Mouse (Mus musculus) layer of hippocampus, adult 2 months (tissue): ENCODE measurements at regions not wholly inside any gene's neighbourhood (a gene's known extent, or its start where the extent isn't known, plus 50 kb on each side); places are given as distances from the start of the nearest gene placed in this dataset.

Source experiments
- DNase-seq, 2 experiments: peaks; one replicate each; pipeline ENCODE4 v3.0.0; 2022; ENCODE audit warnings: low spot score in 2 of 2
- H3K27ac ChIP-seq: fragments of 200-600 bp; 2 replicates; pipeline ENCODE4 v1.8.1; 2022
- H3K4me3 ChIP-seq: fragments of 200-600 bp; 2 replicates; pipeline ENCODE4 v1.8.1; 2022; ENCODE audit warnings: mild to moderate bottlenecking
- CTCF ChIP-seq: fragments of 200-600 bp; conservative IDR thresholded peaks from 2 replicates; pipeline ENCODE4 v1.8.1; 2022; ENCODE audit warnings: antibody characterized with exemption, mild to moderate bottlenecking, moderate library complexity

DNA sequence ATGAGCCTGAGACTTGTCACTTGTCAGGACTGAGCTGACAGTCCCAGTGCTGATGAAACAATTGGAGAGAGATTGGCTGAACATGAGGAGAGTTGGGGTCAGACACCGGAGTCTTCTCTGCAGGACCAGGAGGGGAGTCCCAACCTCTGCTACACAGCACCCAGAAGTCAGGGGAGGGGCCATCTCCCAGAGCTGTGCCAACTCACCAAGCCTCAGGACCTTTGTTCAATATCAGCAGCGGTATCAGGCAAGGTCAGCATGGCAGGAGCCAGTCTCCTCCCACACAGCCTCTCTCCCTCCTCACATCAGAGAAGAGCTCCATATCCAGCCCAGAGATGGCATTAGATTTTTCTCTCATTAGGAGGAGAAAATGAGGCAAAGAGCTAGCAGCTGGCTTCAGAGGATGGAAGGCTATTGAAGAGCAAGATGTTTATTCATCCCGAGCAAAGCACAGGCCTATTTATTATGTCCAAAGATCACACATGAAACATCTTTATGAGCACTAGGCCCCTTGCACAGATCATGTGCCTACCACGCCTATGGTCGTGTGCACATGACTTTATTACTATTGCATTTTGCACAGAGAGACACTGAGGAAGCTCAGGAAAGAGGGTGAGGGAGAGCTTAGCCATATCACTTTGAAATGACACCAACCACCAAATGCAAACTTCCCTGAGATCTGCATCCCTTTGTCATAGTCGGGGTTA is 532.9 kb downstream of the Tshz3 start:
- no peak overlapping the region for H3K4me3 ChIP-seq
- DNase-seq = no peak
- TF ChIP-seq CTCF = no peak
- H3K27ac ChIP-seq = no peak overlapping the region

- TF ChIP-seq CTCF = peak; percentile 45
- H3K27ac ChIP-seq = no peak overlapping the region
- DNase-seq = no peak
- no peak overlapping the region for H3K4me3 ChIP-seq
Measured at GRCm38 (mm10) chr7:37240832-37241231, 532.6 kb downstream of the Zfp536 start.

GRCm38 (mm10) chr7:37241781-37242180 is 531.7 kb downstream of the Zfp536 start:
- H3K4me3 ChIP-seq = no peak overlapping the region
- no peak for DNase-seq
- TF ChIP-seq CTCF = no peak
- no peak overlapping the region for H3K27ac ChIP-seq

GRCm38 (mm10) chr7:37242476-37242875 is 531.0 kb downstream of the Zfp536 start:
- TF ChIP-seq CTCF = no peak

DNA sequence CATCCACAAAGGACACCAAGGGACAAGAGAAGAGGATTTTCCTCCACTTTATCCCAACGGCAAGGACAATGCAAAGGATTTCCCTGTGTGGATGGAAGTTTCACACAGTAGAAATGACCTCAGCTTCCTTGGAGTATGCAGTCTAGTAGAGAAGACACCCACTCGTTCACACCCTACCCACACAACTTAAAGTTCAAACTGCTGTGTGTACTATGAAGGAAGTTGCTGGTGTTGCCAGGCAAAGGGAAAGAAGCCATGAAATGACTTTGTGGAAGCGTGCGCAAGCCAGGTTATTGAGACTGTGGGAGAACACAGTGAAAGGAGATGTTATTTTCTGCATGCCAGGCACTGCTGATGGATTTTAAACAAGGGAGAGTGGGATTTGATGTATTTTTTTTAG is 527.3 kb downstream of the Zfp536 start:
- Histone ChIP-seq H3K27ac (no peak overlapping the region), H3K4me3 (no peak overlapping the region)
- no peak for TF ChIP-seq CTCF
- peak in 1 of 2 experiments; percentile 1 for DNase-seq

More at GRCm38 (mm10) chr7:37242476-37242875, 531.0 kb downstream of the Zfp536 start:
- DNase-seq = no peak
- H3K27ac ChIP-seq = no peak overlapping the region
- no peak overlapping the region for H3K4me3 ChIP-seq

DNA sequence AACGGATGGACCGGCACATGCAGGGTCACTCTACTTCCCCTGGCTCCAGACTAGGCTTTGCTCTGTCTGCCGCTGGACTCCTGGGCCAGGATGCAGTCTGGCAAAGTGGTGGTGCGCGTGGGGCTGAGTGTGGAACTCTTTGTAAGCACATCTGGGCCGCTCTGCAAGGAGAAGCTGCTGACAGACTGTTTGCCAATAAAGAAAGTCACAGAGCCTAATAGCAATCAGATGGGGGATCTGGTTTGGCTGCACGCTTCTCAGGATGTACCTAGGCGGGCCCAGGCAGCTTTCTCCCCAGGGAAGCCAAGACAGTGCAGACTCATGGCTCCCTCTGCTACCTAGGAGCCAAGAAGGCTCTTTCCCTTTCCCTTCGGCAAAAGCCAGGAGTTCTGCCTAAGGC is 519.0 kb downstream of the Zfp536 start:
- no peak for TF ChIP-seq CTCF
- no peak overlapping the region for H3K4me3 ChIP-seq
- H3K27ac ChIP-seq = no peak overlapping the region
- no peak for DNase-seq

DNA sequence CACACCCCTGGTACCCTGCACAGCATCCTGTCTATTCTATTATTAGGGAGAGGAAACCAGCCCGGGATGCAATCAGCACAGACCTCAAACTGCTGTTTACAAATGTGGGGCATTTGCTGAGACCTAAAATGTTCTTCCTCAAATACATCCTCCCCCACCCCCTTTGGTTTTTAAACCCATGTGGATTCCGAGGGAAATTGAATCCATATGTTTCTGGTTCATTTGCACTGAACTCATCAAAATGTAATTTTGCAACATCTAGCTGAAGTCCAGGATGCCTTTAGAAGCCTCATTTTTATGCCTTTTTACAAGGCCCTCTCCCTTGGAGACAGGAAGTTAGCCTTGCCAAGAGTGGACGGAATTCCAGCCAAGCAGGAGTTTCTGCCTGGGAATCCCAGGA is 517.6 kb downstream of the Zfp536 start:
- Histone ChIP-seq H3K27ac (no peak overlapping the region), H3K4me3 (no peak overlapping the region)
- no peak for DNase-seq
- no peak for TF ChIP-seq CTCF

DNA sequence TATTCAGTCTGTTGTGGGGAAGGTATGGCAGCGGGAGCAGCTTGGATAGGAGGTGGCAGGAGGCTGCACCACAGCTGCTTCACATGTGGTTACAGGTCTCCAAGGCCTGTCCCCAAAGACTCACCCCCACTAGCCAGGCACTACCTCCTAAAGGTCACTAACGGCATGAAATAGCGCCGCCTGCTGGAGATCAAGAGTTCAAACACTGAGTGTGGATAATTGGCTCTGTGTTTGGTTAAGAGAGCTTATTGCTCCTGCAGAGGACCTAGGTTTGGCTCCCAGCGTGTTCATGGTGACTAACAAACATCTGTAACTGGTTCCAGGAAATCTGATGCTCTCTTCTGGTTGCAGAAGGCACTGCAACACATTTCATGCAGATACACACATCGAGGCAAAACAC is 514.1 kb downstream of the Zfp536 start:
- no peak for DNase-seq
- H3K27ac ChIP-seq = no peak overlapping the region
- TF ChIP-seq CTCF = peak; percentile 56
- H3K4me3 ChIP-seq = no peak overlapping the region

DNA sequence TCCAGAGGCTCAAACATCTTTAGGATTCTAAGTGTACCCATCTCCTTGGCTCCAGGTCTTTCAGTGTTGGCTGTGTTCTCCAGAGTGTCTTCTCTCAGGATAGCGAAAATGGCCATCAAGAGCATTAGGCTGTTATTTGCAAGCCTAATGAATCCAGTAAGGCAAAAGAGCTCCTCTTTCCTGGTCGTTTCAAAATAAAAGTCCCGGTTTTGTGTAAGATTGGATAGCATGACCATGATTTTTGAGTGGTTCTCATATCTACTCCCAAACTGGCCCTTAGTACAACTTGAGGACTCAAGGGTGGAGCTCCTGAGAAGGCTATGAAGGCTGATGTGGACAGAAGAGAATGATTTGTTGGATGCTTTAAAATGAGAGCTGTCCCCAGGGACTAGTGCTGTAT is 510.6 kb downstream of the Zfp536 start:
- H3K4me3 ChIP-seq = no peak overlapping the region
- DNase-seq = no peak
- TF ChIP-seq CTCF = no peak
- H3K27ac ChIP-seq = no peak overlapping the region

DNA sequence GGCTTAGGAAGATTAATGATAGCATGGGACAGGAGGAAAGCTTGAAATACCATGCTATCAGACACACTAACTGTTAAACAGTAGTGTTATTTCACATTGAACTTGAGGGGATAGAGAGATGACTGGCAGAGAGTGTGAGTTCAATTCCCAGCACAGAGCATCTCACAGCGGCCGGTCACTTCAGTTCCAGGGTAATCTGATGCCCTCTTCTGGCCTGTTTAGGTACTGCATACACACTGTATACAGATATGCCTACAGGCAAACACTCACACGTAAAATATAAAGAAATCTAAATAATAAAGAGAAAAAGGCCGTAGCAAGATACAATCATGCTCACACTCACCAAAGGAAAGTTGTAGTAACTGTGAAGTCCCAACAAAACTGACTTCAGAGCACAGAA is 506.0 kb downstream of the Zfp536 start:
- peak; percentile 58 for TF ChIP-seq CTCF
- H3K27ac ChIP-seq = no peak overlapping the region
- no peak overlapping the region for H3K4me3 ChIP-seq
- no peak for DNase-seq

DNA sequence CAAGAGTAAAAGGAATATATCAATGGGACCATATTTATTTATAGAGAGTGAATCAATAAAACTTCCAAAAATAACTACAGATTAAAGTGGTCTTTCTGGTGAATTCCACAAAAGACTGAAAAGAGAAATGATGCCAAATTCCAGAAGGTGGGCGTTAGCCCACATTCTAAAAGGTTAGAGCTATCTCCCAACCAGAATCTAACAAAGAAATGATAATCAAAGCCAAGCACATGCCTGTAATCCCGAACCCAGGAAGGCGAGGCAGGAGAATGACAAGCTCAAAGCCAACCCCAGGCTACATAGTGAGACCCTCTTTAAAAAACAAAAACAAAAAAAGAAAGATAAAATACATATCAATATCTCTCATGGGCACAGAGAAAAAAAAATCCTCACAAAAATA is 502.6 kb downstream of the Zfp536 start:
- no peak for TF ChIP-seq CTCF
- no peak overlapping the region for H3K4me3 ChIP-seq
- H3K27ac ChIP-seq = no peak overlapping the region
- DNase-seq = no peak

DNA sequence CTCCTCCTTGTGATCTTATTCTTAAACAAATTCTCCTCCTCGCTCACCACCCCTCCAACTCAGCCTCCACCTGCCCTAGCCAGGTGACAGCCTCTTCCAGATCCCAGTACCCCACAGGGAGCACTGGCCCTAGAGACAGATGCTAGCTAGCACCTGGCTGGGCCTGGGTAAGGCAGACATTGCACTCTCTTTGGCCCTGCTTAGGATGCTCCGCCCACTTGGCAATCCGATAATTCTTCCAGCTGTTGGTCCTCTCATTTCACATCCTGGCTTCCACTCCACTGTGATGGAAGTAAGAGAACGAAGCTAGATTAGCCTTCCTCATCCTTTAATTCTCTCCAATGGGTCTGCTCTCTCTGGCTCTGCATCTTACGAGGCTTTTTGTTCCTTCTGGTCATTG is 483.4 kb downstream of the Zfp536 start:
- DNase-seq = no peak
- Histone ChIP-seq H3K4me3 (no peak overlapping the region), H3K27ac (no peak overlapping the region)
- no peak for TF ChIP-seq CTCF

DNA sequence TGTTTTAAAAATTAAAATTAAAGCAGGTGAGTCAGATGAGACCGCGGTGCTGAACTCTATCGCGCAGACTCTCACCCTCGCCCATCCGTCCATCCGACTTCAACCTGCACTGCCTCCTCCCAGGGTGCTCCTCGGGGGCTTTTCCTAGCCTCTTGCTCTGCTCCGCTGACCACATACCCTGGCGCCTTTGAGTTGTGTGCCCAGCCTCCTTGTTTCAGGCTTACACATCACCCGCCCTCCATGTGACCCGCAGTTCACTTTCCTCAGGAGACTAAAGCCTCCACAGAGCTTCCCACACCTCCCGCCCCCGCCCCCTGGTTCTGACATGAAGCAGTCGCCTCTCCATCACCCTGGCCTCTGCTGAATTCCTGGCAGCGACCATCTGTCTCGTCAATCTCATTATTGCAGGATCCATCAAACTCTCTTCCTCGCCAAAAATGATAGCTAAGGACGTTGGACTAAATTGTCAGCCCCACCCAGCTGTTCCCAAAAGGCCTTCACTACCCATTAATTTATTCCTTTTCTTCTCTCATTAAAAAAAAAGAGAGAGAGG is 482.9 kb downstream of the Zfp536 start:
- DNase-seq = no peak
- Histone ChIP-seq H3K27ac (no peak overlapping the region), H3K4me3 (no peak overlapping the region)
- no peak for TF ChIP-seq CTCF

GRCm38 (mm10) chr7:37291726-37292125 is 481.7 kb downstream of the Zfp536 start:
- Histone ChIP-seq H3K27ac (no peak overlapping the region), H3K4me3 (no peak overlapping the region)
- no peak for DNase-seq
- no peak for TF ChIP-seq CTCF

- DNase-seq = no peak
- Histone ChIP-seq H3K27ac (no peak overlapping the region), H3K4me3 (no peak overlapping the region)
- TF ChIP-seq CTCF = no peak
Measured at GRCm38 (mm10) chr7:37292554-37292953, 480.9 kb downstream of the Zfp536 start.
